Mouse (Mus musculus) lung, embryonic 16.5 days (tissue): ENCODE measurements at regions not wholly inside any gene's neighbourhood (a gene's known extent, or its start where the extent isn't known, plus 50 kb on each side); places are given as distances from the start of the nearest gene placed in this dataset.

Experiments used
- ATAC-seq: fragments of 200-750 bp; cut with Nextera tagmentation; 2 replicates; pipeline ENCODE4 v1.8.0; 2017; ENCODE audit warnings: low read depth, mild to moderate bottlenecking, moderate library complexity
- H3K27ac ChIP-seq: fragments of 300-500 bp; sonication (generic); 2 replicates; pipeline ENCODE4 v1.5.1; 2014; ENCODE audit warnings: mild to moderate bottlenecking, control low read depth, low read length
- H3K27me3 ChIP-seq: fragments of 300-500 bp; sonication (generic); 2 replicates; pipeline ENCODE4 v1.6.1; 2014; ENCODE audit warnings: low read depth, low read length, mixed read lengths; ENCODE audit not compliant: control insufficient read depth, insufficient read depth
- H3K36me3 ChIP-seq: fragments of 300-500 bp; sonication (generic); 2 replicates; pipeline ENCODE4 v1.6.1; 2014; ENCODE audit warnings: low read length; ENCODE audit not compliant: control insufficient read depth, insufficient read depth
- H3K4me1 ChIP-seq: fragments of 300-500 bp; sonication (generic); replicated peaks from 2 replicates; pipeline ENCODE4 v1.6.1; 2014; ENCODE audit warnings: low read length, mixed read lengths; ENCODE audit not compliant: control insufficient read depth, insufficient read depth
- H3K4me2 ChIP-seq: fragments of 300-500 bp; sonication (generic); 2 replicates; pipeline ENCODE4 v1.6.1; 2014; ENCODE audit warnings: low read depth, low read length, control low read depth
- H3K4me3 ChIP-seq: fragments of 300-500 bp; sonication (generic); 2 replicates; pipeline ENCODE4 v1.5.1; 2014; ENCODE audit warnings: mild to moderate bottlenecking, low read length, control low read depth
- H3K9ac ChIP-seq: fragments of 300-500 bp; sonication (generic); 2 replicates; pipeline ENCODE4 v1.6.1; 2014; ENCODE audit warnings: low read length, control low read depth
- H3K9me3 ChIP-seq: fragments of 300-500 bp; sonication (generic); 2 replicates; pipeline ENCODE4 v1.6.1; 2016; ENCODE audit warnings: low read length; ENCODE audit not compliant: control insufficient read depth
- WGBS: fragments of 180-500 bp; shearing (Covaris S2); extraction: QIAGEN DNeasy Blood & Tissue Kit; methylation state at CpG from one replicate; pipeline ENCODE4 v1.1.7; 2014; 5-methylcytosine and 5-hydroxymethylcytosine counted together

- Histone ChIP-seq H3K27ac (no peak overlapping the region), H3K4me3 (no peak overlapping the region), H3K9me3 (no peaks in the 10 kb centered on the region), H3K27me3 (no peaks in the 10 kb centered on the region), H3K4me2 (no peak overlapping the region), H3K4me1 (no peaks in the 10 kb centered on the region), H3K36me3 (no peaks in the 10 kb centered on the region), H3K9ac (no peak overlapping the region)
- no peak for ATAC-seq
- WGBS = 81% methylated on average over 1 of the region's 1 CpGs
Measured at GRCm38 (mm10) chr1:29057339-29057738, 277.3 kb upstream of the Gm597 start.

GRCm38 (mm10) chr1:29013791-29014190 is 233.7 kb upstream of the Gm597 start:
- no peak overlapping the region for H3K4me2 ChIP-seq
- no peak overlapping the region for H3K4me3 ChIP-seq
- H3K4me1 ChIP-seq = no peaks in the 10 kb centered on the region
- H3K9me3 ChIP-seq = no peaks in the 10 kb centered on the region
- H3K27ac ChIP-seq = no peak overlapping the region
- 83% methylated on average over 3 of the region's 3 CpGs for WGBS
- H3K27me3 ChIP-seq = no peaks in the 10 kb centered on the region
- H3K36me3 ChIP-seq = no peaks in the 10 kb centered on the region
- no peak for ATAC-seq
- no peak overlapping the region for H3K9ac ChIP-seq

- no peak overlapping the region for H3K4me2 ChIP-seq
- WGBS = 36% methylated on average over 3 of the region's 3 CpGs
- H3K4me1 ChIP-seq = no peaks in the 10 kb centered on the region
- H3K9ac ChIP-seq = no peak overlapping the region
- H3K27ac ChIP-seq = no peak overlapping the region
- no peaks in the 10 kb centered on the region for H3K9me3 ChIP-seq
- ATAC-seq = 0 out of 2 replicates have a peak, but pooled peaks have one; percentile 23
- H3K4me3 ChIP-seq = no peak overlapping the region
- no peaks in the 10 kb centered on the region for H3K27me3 ChIP-seq
- H3K36me3 ChIP-seq = no peaks in the 10 kb centered on the region
Measured at GRCm38 (mm10) chr1:29001184-29001583, 221.1 kb upstream of the Gm597 start.

- no peaks in the 10 kb centered on the region for H3K36me3 ChIP-seq
- H3K27me3 ChIP-seq = no peaks in the 10 kb centered on the region
- H3K27ac ChIP-seq = no peak overlapping the region
- no peak overlapping the region for H3K4me3 ChIP-seq
- H3K4me2 ChIP-seq = no peak overlapping the region
- WGBS = 80% methylated on average over 3 of the region's 3 CpGs
- H3K9ac ChIP-seq = no peak overlapping the region
- ATAC-seq = no peak
- H3K4me1 ChIP-seq = no peaks in the 10 kb centered on the region
- no peaks in the 10 kb centered on the region for H3K9me3 ChIP-seq
Measured at GRCm38 (mm10) chr1:28970941-28971340, 190.9 kb upstream of the Gm597 start.
